Mouse (Mus musculus) intestine, postnatal 0 days (tissue): ENCODE results near the gene Acp5. TPM values are rescaled to one million over a fixed set of nuclear protein-coding genes. Genes with fewer than 3 reads are reported as not detected.

Experiments
- ATAC-seq: fragments of 200-750 bp; cut with Nextera tagmentation; 2 replicates; pipeline ENCODE4 v1.8.0; 2017; ENCODE audit warnings: mild to moderate bottlenecking, moderate TSS enrichment, moderate library complexity
- H3K27ac ChIP-seq: fragments of 300-500 bp; sonication (generic); 2 replicates; pipeline ENCODE4 v1.5.1; 2014; ENCODE audit warnings: mild to moderate bottlenecking, low read depth, low read length, moderate library complexity
- H3K27me3 ChIP-seq: fragments of 300-500 bp; sonication (generic); replicated peaks from 2 replicates; pipeline ENCODE4 v1.6.1; 2014; ENCODE audit warnings: low read length, mixed read lengths; ENCODE audit not compliant: control insufficient read depth, insufficient read depth
- H3K36me3 ChIP-seq: fragments of 300-500 bp; sonication (generic); 2 replicates; pipeline ENCODE4 v1.6.1; 2014; ENCODE audit warnings: mild to moderate bottlenecking, moderate library complexity; ENCODE audit not compliant: control insufficient read depth, insufficient read depth
- H3K4me1 ChIP-seq: fragments of 300-500 bp; sonication (generic); replicated peaks from 2 replicates; pipeline ENCODE4 v1.6.1; 2014; ENCODE audit warnings: antibody characterized with exemption, low read length, mixed read lengths; ENCODE audit not compliant: control insufficient read depth, insufficient read depth
- H3K4me2 ChIP-seq: fragments of 300-500 bp; sonication (generic); replicated peaks from 2 replicates; pipeline ENCODE4 v1.6.1; 2014; ENCODE audit warnings: low read depth, mild to moderate bottlenecking, moderate library complexity
- H3K4me3 ChIP-seq: fragments of 300-500 bp; sonication (generic); 2 replicates; pipeline ENCODE4 v1.5.1; 2014; ENCODE audit warnings: low read depth, low read length
- H3K9ac ChIP-seq: fragments of 300-500 bp; sonication (generic); 2 replicates; pipeline ENCODE4 v1.6.1; 2014; ENCODE audit warnings: mild to moderate bottlenecking, low read depth, low read length
- H3K9me3 ChIP-seq: fragments of 300-500 bp; sonication (generic); 2 replicates; pipeline ENCODE4 v1.6.1; 2016; ENCODE audit warnings: mixed run types; ENCODE audit not compliant: control insufficient read depth
- CTCF ChIP-seq: sonication (generic); IDR thresholded peaks from 2 replicates; pipeline ENCODE4 v1.5.1; 2016; ENCODE audit warnings: low read depth, mild to moderate bottlenecking, control low read depth, antibody characterized with exemption, moderate library complexity
- WGBS: fragments of 180-500 bp; shearing (Covaris S2); extraction: QIAGEN DNeasy Blood & Tissue Kit; methylation state at CpG from one replicate; pipeline ENCODE4 v1.1.7; 2014; 5-methylcytosine and 5-hydroxymethylcytosine counted together
- polyA plus RNA-seq: library from polyadenylated mRNA; unstranded; fragments of >200 nt; fragmentation: Nextera tagmentation; extraction: Ambion mirVana; gene quantifications from 2 replicates; pipeline ENCODE4 v1.2.1, GENCODE M21; 2015

Gene Acp5
- polyA plus RNA-seq, 1 experiment from 2014 or later, result 178 TPM

DNA sequence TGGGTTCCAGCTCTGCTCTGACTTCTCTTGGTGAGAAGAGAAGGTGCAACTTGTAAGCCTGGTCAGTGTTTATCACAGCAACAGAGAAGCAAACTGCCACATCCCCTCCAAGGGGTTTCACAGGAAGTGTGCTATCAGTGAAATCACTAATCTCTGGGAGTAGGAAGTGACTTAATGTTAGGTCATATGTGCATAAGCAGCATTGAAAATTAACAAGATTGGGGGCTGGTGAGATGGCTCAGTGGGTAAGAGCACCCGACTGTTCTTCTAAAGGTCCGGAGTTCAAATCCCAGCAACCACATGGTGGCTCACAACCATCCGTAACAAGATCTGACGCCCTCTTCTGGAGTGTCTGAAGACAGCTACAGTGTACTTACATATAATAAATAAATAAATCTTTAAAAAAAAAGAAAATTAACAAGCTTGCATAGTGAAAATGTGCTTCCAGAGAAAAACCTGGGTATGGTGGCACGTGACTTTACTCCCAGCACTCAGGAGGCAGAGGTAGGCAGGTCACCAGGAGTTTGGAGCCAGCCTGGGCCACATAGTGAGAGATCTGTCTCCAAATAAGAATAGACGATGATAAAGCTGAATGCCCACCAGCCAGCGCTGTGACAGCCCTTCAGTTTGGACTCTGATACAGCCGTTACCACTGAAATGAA, 8.9 kb upstream of the Acp5 start:
- no peaks in the 10 kb centered on the region for H3K4me1 ChIP-seq
- TF ChIP-seq CTCF, result no peak
- no peak overlapping the region for H3K4me3 ChIP-seq
- H3K27ac ChIP-seq, result no peak overlapping the region
- no peak overlapping the region for H3K4me2 ChIP-seq
- no peak overlapping the region for H3K9ac ChIP-seq
- H3K9me3 ChIP-seq, result no peaks in the 10 kb centered on the region
- WGBS, result 86% methylated on average over 6 of the region's 8 CpGs
- H3K36me3 ChIP-seq, result no peaks in the 10 kb centered on the region
- no peak for ATAC-seq
- no peaks in the 10 kb centered on the region for H3K27me3 ChIP-seq

DNA sequence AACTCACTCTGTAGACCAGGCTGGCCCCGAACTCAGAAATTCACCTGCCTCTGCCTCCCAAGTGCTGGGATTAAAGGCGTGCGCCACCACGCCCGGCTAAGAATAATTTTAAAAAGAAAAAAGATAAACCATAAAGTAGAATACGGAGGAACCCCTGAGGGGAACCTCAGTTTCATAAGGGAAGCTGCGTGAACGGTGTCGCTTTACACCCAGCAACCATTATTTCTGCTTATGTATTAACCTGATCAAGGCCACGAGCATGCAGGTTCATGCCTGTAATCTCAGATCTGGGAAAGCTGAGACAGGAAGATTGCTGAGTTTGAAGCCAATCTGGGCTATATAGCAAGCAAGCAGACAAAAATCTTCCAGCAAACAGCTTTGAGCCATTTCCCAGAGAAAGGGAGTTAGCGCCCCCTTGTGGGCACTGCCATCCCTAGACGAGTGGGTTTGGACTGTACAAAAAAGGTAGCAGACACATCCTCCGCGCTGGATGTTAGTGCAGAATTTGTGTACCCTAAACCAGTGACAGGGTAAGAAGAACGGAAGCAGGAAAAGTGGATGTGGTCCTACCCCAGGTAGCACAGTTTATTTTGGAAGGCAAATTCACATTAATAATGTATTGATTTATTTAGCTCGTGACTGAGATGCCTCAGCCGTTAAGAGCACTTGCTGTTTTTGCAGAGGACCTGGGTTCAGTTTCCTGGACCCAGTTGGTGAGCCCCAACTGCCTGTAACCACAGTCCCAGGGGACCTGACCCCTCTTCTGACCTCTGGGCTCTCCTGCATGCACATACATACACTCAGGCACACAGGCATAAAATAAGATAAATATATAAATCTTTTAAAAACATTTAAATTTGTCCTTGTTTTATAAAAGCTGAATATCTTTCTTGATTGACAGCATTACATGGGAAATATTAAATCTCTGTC, 7.9 kb upstream of the Acp5 start:
- Histone ChIP-seq H3K4me1 (no peaks in the 10 kb centered on the region), H3K9me3 (no peaks in the 10 kb centered on the region), H3K27ac (no peak overlapping the region), H3K36me3 (no peaks in the 10 kb centered on the region), H3K27me3 (no peaks in the 10 kb centered on the region), H3K9ac (no peak overlapping the region), H3K4me3 (no peak overlapping the region), H3K4me2 (no peak overlapping the region)
- 54% methylated on average over 17 of the region's 17 CpGs for WGBS
- peak; percentile 52 for ATAC-seq
- peak; percentile 97 for TF ChIP-seq CTCF

DNA sequence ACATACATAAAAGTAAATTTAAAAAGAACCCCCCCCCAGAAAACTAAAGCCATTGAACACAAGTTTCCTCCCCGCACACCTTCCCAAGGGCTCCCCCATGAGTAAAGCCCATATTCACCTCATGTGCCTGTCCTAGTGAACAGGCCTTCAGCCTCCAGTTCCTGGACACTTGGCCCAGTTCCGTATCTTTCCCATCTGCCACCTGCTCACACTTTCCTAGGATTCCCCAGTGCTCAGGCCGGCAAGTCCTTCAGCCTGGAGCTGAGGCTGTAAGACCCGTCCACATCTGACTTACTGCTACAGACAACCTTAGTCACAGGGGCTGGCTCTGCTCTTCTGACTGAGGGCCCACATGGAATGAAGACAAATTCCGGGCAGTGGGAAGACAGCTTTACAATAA, 4.2 kb upstream of the Acp5 start:
- Histone ChIP-seq H3K9me3 (no peaks in the 10 kb centered on the region), H3K9ac (no peak overlapping the region), H3K4me2 (no peak overlapping the region), H3K27ac (no peak overlapping the region), H3K4me3 (no peak overlapping the region), H3K27me3 (no peaks in the 10 kb centered on the region), H3K4me1 (no peaks in the 10 kb centered on the region; the same call in 1 of the 2 replicates), H3K36me3 (no peaks in the 10 kb centered on the region)
- no peak for ATAC-seq
- TF ChIP-seq CTCF, result no peak
- 94% methylated on average over 5 of the region's 5 CpGs for WGBS

DNA sequence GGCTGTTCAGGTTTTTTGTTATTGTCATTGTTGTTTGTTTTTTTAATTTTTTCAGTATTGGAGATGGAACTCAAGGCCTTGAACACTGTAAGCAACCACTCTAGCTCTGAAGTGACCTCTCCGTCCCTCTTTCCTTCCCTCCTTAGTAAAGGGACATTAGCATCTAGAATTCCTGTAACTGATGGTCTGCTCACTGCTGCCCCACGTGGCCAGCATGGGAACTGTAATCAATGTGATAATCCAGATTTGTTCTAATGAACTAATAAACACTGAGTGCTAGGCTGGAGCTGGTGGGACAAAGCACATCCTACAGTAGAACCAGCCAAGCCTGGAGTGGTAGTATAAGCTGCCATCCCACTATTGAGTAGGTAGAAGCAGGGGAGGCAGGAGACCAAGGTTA, 3.0 kb upstream of the Acp5 start:
- no peak for ATAC-seq
- Histone ChIP-seq H3K9ac (no peak overlapping the region), H3K9me3 (no peaks in the 10 kb centered on the region), H3K27me3 (no peaks in the 10 kb centered on the region), H3K4me3 (no peak overlapping the region), H3K4me2 (no peak overlapping the region), H3K36me3 (no peaks in the 10 kb centered on the region), H3K4me1 (no peaks in the 10 kb centered on the region; the same call in 1 of the 2 replicates), H3K27ac (no peak overlapping the region)
- whole genome bisulfite sequencing, result 34% methylated on average over 2 of the region's 2 CpGs
- TF ChIP-seq CTCF, result peak; percentile 93

DNA sequence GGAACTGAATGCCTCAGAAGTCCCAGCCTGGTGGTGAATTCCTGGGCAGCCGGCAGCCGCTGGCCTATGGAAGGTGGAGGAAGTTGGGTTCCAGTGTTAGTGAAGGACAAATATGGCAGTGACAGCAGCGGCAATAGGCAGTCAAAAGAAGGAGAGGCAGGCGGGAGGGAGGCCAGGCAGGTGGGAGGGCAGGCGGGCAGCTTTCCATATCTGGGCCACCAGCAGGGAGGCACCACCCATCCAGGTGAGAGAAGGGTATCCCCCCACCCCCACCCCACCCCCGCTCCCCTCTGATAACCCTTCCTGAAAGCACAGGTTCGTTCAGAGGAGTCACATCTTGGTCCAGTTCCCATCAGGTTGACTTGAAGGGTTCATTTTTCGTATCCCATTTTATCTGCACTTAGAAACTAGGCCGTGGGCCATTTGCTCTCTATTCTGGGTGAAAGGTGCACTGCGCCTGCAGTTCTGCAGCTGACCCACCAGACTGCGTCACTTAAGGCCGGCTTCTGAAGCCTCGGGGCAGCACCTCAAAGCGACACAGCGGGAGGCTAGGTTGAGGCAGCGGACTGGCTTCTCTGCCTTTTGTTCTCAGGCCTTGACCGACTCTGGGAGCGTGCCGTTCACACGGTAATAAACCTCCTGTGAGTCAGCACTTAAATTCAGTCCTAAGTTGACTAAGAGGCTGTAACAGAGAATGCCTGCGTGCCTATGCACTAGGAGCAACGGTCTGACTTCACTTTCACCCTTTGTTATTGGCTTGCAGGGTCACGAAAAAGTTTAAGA, 1.4 kb upstream of the Acp5 start:
- no peak for TF ChIP-seq CTCF
- Histone ChIP-seq H3K9me3 (no peaks in the 10 kb centered on the region), H3K4me1 (no peaks in the 10 kb centered on the region; the same call in 1 of the 2 replicates), H3K27me3 (no peaks in the 10 kb centered on the region), H3K27ac (0 out of 2 replicates have a peak overlapping the region, but pooled peaks have one; percentile 28), H3K4me3 (no peak overlapping the region), H3K36me3 (no peaks in the 10 kb centered on the region), H3K4me2 (peak overlapping the region; percentile 6; the same call in 1 of the 2 replicates), H3K9ac (no peak overlapping the region)
- 17% methylated on average over 22 of the region's 23 CpGs for WGBS
- peak; percentile 60 for ATAC-seq
